Mouse (Mus musculus) MEL (cell line): ENCODE measurements around the gene Tbc1d8b. TPM values are rescaled to one million over a fixed set of nuclear protein-coding genes. Genes with fewer than 3 reads are reported as not detected.
"Not testable (repeated sequence)": the region's sequence is repeated elsewhere in the genome, so short reads cannot be mapped to it uniquely, and the experiment has no call there.

Experiments
- DNase-seq: peaks from one replicate; pipeline ENCODE4 v3.0.0; 2011; ENCODE audit warnings: low read depth, low spot score
- H3K27ac ChIP-seq: 2 replicates; pipeline ENCODE4 v1.5.1; 2012; ENCODE audit warnings: low read depth, mild to moderate bottlenecking, control low read depth, low read length, moderate library complexity; ENCODE audit not compliant: control insufficient read depth
- H3K27me3 ChIP-seq, 2 experiments: fragments of 150-350 bp in 1 of 2; sonication (generic) in 1 of 2; 2 replicates each; pipeline ENCODE4 v1.6.1; 2012; ENCODE audit warnings: low read length in 2 of 2, mild to moderate bottlenecking in 2 of 2, improper control_type of control experiment in 1 of 2, moderate library complexity in 1 of 2; ENCODE audit not compliant: insufficient read depth in 2 of 2, control insufficient read depth in 1 of 2
- H3K36me3 ChIP-seq, 2 experiments: 2 replicates each; pipeline ENCODE4 v1.6.1; 2012 to 2014; ENCODE audit warnings: low read length in 2 of 2, improper control_type of control experiment in 1 of 2, inconsistent platforms in 1 of 2, mild to moderate bottlenecking in 1 of 2; ENCODE audit not compliant: insufficient read depth in 2 of 2, control insufficient read depth in 1 of 2
- H3K4me1 ChIP-seq, 2 experiments: fragments of 150-350 bp in 1 of 2; sonication (generic) in 1 of 2; 2 replicates each; pipeline ENCODE4 v1.6.1; 2012; ENCODE audit warnings: low read length in 2 of 2, improper control_type of control experiment in 1 of 2, mild to moderate bottlenecking in 1 of 2; ENCODE audit not compliant: insufficient read depth in 2 of 2, control insufficient read depth in 1 of 2
- H3K4me3 ChIP-seq, 2 experiments: fragments of 150-350 bp in 1 of 2; sonication (generic) in 1 of 2; 2 replicates each; pipeline ENCODE4 v1.5.1; 2012; ENCODE audit warnings: low read depth in 2 of 2, low read length in 2 of 2, mild to moderate bottlenecking in 2 of 2, moderate library complexity in 2 of 2, control low read depth in 1 of 2, improper control_type of control experiment in 1 of 2; ENCODE audit not compliant: control insufficient read depth in 1 of 2, insufficient read depth in 1 of 2
- H3K79me2 ChIP-seq: 2 replicates; pipeline ENCODE4 v1.6.1; 2012; ENCODE audit warnings: mild to moderate bottlenecking, low read length, moderate library complexity; ENCODE audit not compliant: control insufficient read depth, poor library complexity, insufficient read depth
- H3K9ac ChIP-seq: 2 replicates; pipeline ENCODE4 v1.6.1; 2012; ENCODE audit warnings: low read depth, mild to moderate bottlenecking, control low read depth, low read length, moderate library complexity; ENCODE audit not compliant: control insufficient read depth, poor library complexity, severe bottlenecking
- H3K9me3 ChIP-seq: fragments of 150-350 bp; sonication (generic); replicated peaks from 2 replicates; pipeline ENCODE4 v1.6.1; 2012; ENCODE audit warnings: mild to moderate bottlenecking, low read length, improper control_type of control experiment, moderate library complexity; ENCODE audit not compliant: insufficient read depth
- BHLHE40 ChIP-seq: IDR thresholded peaks from 2 replicates; pipeline ENCODE4 v1.6.1; 2012; ENCODE audit warnings: low read depth, mild to moderate bottlenecking, inconsistent platforms, low read length, improper control_type of control experiment, borderline replicate concordance
- CHD1 ChIP-seq: IDR thresholded peaks from 2 replicates; pipeline ENCODE4 v1.6.1; 2012; ENCODE audit warnings: low read depth, mild to moderate bottlenecking, inconsistent platforms, low read length, improper control_type of control experiment
- CTCF ChIP-seq, 3 experiments: IDR thresholded peaks in 2 of 3; conservative IDR thresholded peaks in 1 of 3; 2 replicates each; pipeline ENCODE4 v1.5.1; 2011 to 2012; ENCODE audit warnings: low read length in 3 of 3, low read depth in 2 of 3, mild to moderate bottlenecking in 2 of 3, improper control_type of control experiment in 1 of 3, inconsistent platforms in 1 of 3, mixed read lengths in 1 of 3, moderate library complexity in 1 of 3; ENCODE audit not compliant: control insufficient read depth in 1 of 3, insufficient read depth in 1 of 3, poor library complexity in 1 of 3, severe bottlenecking in 1 of 3
- E2F4 ChIP-seq: IDR thresholded peaks from 2 replicates; pipeline ENCODE4 v1.6.1; 2011; ENCODE audit warnings: low read depth, low read length, improper control_type of control experiment, borderline replicate concordance
- ETS1 ChIP-seq: IDR thresholded peaks from 2 replicates; pipeline ENCODE4 v1.6.1; 2012; ENCODE audit warnings: low read depth, mild to moderate bottlenecking, inconsistent platforms, low read length, improper control_type of control experiment, moderate library complexity
- GABPA ChIP-seq: IDR thresholded peaks from 2 replicates; pipeline ENCODE4 v1.6.1; 2012; ENCODE audit warnings: low read depth, mild to moderate bottlenecking, inconsistent platforms, low read length, improper control_type of control experiment, moderate library complexity
- GATA1 ChIP-seq: IDR thresholded peaks from 2 replicates; pipeline ENCODE4 v1.6.1; 2011; ENCODE audit warnings: low read depth, low read length, improper control_type of control experiment
- HCFC1 ChIP-seq: IDR thresholded peaks from 2 replicates; pipeline ENCODE4 v1.6.1; 2012; ENCODE audit warnings: low read depth, mild to moderate bottlenecking, inconsistent platforms, low read length, improper control_type of control experiment, moderate library complexity
- JUND ChIP-seq: IDR thresholded peaks from 2 replicates; pipeline ENCODE4 v1.6.1; 2011; ENCODE audit warnings: low read depth, mild to moderate bottlenecking, improper control_type of control experiment, low read length
- KAT2A ChIP-seq: conservative IDR thresholded peaks from 2 replicates; pipeline ENCODE4 v1.6.1; 2012; ENCODE audit warnings: low read depth, low read length, improper control_type of control experiment, inconsistent platforms
- MAX ChIP-seq: IDR thresholded peaks from 2 replicates; pipeline ENCODE4 v1.6.1; 2011; ENCODE audit warnings: low read length, improper control_type of control experiment
- MAZ ChIP-seq: IDR thresholded peaks from 2 replicates; pipeline ENCODE4 v1.6.1; 2012; ENCODE audit warnings: low read depth, mild to moderate bottlenecking, inconsistent platforms, low read length, improper control_type of control experiment
- NELFE ChIP-seq: IDR thresholded peaks from 2 replicates; pipeline ENCODE4 v1.6.1; 2011; ENCODE audit warnings: low read depth, low read length, improper control_type of control experiment
- NRF1 ChIP-seq: IDR thresholded peaks from 2 replicates; pipeline ENCODE4 v1.6.1; 2014; ENCODE audit warnings: low read depth, mild to moderate bottlenecking, inconsistent platforms, low read length, improper control_type of control experiment, moderate library complexity; ENCODE audit not compliant: poor library complexity, insufficient read depth, severe bottlenecking
- POLR2AphosphoS2 ChIP-seq: IDR thresholded peaks from 2 replicates; pipeline ENCODE4 v1.6.1; 2011; ENCODE audit warnings: low read length, improper control_type of control experiment
- POLR2AphosphoS5 ChIP-seq: IDR thresholded peaks from 2 replicates; pipeline ENCODE4 v1.6.1; 2012; ENCODE audit warnings: low read depth, borderline replicate concordance, mild to moderate bottlenecking, inconsistent platforms, low read length, moderate library complexity, mixed read lengths
- RAD21 ChIP-seq: IDR thresholded peaks from 2 replicates; pipeline ENCODE4 v1.6.1; 2011; ENCODE audit warnings: mild to moderate bottlenecking, low read depth, low read length, improper control_type of control experiment
- SIN3A ChIP-seq: IDR thresholded peaks from 2 replicates; pipeline ENCODE4 v1.6.1; 2012; ENCODE audit warnings: low read length, improper control_type of control experiment, inconsistent platforms
- SMC3 ChIP-seq: IDR thresholded peaks from 2 replicates; pipeline ENCODE4 v1.6.1; 2011; ENCODE audit warnings: low read depth, low read length, improper control_type of control experiment
- TBP ChIP-seq: IDR thresholded peaks from 2 replicates; pipeline ENCODE4 v1.8.0; 2011; ENCODE audit warnings: low read depth, low read length, improper control_type of control experiment
- ZC3H11A ChIP-seq: IDR thresholded peaks from 2 replicates; pipeline ENCODE4 v1.6.1; 2012; ENCODE audit warnings: low read depth, mild to moderate bottlenecking, inconsistent platforms, low read length, improper control_type of control experiment
- ZMIZ1 ChIP-seq: IDR thresholded peaks from 2 replicates; pipeline ENCODE4 v1.6.1; 2012; ENCODE audit warnings: low read depth, mild to moderate bottlenecking, inconsistent platforms, low read length, improper control_type of control experiment, moderate library complexity
- polyA plus RNA-seq, 2 experiments: library from polyadenylated mRNA; stranded (reverse) in 1 of 2; unstranded in 1 of 2; fragments of >175 nt in 1 of 2; fragments of >200 nt in 1 of 2; gene quantifications; 2 replicates each; pipeline versions ENCODE4 v1.2.1 to v1.2.4; 2012; ENCODE audit warnings: low replicate concordance in 2 of 2, low read depth in 1 of 2; ENCODE audit not compliant: insufficient read length in 2 of 2, insufficient read depth in 1 of 2, missing spikeins in 1 of 2
- total RNA-seq: library from RNA; depleted of rRNA; stranded (reverse); fragments of 300-350 nt; gene quantifications from 2 replicates; pipeline ENCODE4 v1.2.3, GENCODE M21; 2012

The Tbc1d8b gene
- total and polyA plus RNA-seq, 3 experiments = 5.2 to 6.2 TPM; not detected in 1

DNA sequence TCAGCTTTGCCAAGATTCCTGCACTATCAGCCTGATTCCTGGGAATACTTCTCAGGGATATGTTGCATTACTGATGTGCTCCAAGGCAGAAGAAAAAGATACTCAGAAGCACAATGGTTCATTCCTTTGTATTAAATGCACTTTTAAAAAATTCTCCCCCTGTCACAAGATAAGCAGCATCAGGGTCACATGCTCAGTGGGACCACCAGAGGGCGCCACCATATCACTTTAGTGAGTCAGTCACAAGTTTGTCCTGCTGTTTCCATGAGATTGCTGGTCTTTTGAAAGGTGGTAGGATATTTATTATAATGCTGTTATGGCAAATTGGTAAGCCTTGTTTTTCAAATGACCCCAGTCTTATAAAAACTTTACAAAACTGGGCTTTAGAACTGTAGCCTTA is 67.1 kb downstream of the Tbc1d8b start (continued):
- TF ChIP-seq POLR2AphosphoS2 = no peak
- TF ChIP-seq CTCF (IDR thresholded peaks at IDR 0.05 in 2 of 3, conservative IDR thresholded peaks at IDR 0.05 in 1 of 3; ENCODE audit: control insufficient read depth in 1 of 3, insufficient read depth in 1 of 3, low read depth in 2 of 3, low read length in 3 of 3, poor library complexity in 1 of 3, severe bottlenecking in 1 of 3) = peak; percentile 85 to 88 (median 85)
- no peak for TF ChIP-seq ZMIZ1
- no peak for TF ChIP-seq ETS1
- no peak for TF ChIP-seq CHD1
- TF ChIP-seq KAT2A = no peak
- TF ChIP-seq JUND = no peak
- no peak for TF ChIP-seq TBP
- no peak for TF ChIP-seq NELFE
- peak; percentile 56 for TF ChIP-seq ZC3H11A

DNA sequence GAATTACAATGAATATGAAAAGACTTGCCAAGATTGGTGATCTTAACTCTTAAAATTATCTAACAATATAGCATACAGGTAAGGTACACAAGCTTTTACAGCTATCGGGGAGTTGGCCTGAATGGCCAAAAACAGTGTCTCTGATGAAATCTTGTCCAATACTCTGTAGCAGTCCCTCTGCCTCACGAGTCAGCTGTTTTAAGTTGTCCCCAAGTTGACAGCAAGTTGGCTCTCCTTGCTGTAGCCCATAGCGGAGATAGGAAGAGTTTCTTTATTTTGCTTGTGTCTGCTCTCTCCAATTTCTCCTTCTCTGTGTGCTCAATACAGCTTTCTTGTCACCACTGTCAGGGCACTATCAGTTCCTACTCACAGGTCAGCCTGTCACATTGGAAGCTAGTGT is 73.8 kb downstream of the Tbc1d8b start:
- H3K4me3 ChIP-seq, H3K27me3 ChIP-seq, H3K79me2 ChIP-seq, DNase-seq, H3K4me1 ChIP-seq, H3K9ac ChIP-seq, H3K36me3 ChIP-seq, H3K27ac ChIP-seq, H3K9me3 ChIP-seq: not testable (repeated sequence)

DNA sequence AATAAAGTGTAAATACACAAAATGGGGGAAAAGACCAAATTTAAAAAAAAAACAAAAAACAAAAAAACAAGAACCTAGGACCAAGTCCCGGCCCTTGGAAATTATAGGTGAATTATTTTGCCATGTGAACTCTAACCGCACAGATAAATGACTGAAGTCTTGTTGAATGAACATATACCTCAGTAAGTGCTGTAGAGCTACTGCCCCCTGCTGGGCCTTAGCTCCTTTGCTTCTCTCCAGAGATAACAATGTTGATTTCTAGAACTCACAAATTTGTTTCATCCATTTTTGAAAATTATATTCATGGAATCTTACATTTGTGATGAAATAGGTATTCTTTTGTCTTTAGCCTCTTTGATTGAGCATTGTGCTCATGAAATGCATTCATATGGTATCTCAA is 77.8 kb downstream of the Tbc1d8b start:
- H3K36me3 ChIP-seq = no peaks in the 10 kb centered on the region
- no peaks in the 10 kb centered on the region for H3K79me2 ChIP-seq
- TF ChIP-seq HCFC1 = 0 out of 2 replicates have a peak, but pooled peaks have one; percentile 25
- TF ChIP-seq CTCF (IDR thresholded peaks at IDR 0.05 in 2 of 3, conservative IDR thresholded peaks at IDR 0.05 in 1 of 3; ENCODE audit: control insufficient read depth in 1 of 3, insufficient read depth in 1 of 3, low read depth in 2 of 3, low read length in 3 of 3, poor library complexity in 1 of 3, severe bottlenecking in 1 of 3) = peak; percentile 70 to 97 (median 71)
- no peak for TF ChIP-seq BHLHE40
- TF ChIP-seq MAZ = no peak
- no peak for TF ChIP-seq MAX
- no peak for TF ChIP-seq SIN3A
- no peak for TF ChIP-seq POLR2AphosphoS5
- peak; percentile 98 for TF ChIP-seq SMC3
- peak; percentile 97 for TF ChIP-seq ZC3H11A
- no peak for TF ChIP-seq ETS1
- no peak for TF ChIP-seq NRF1
- TF ChIP-seq GABPA = no peak
- no peak for TF ChIP-seq NELFE
- peak; percentile 95 for TF ChIP-seq RAD21
- TF ChIP-seq E2F4 = no peak
- no peak for TF ChIP-seq JUND
- TF ChIP-seq GATA1 = peak; percentile 72
- TF ChIP-seq, all 39 proteins: peak for 6
- peak; percentile 87 for DNase-seq
- Histone ChIP-seq H3K9ac (no peak overlapping the region), H3K27ac (no peak overlapping the region), H3K4me3 (no peak overlapping the region), H3K9me3 (no peaks in the 10 kb centered on the region), H3K4me1 (no peaks in the 10 kb centered on the region), H3K27me3 (no peaks in the 10 kb centered on the region)
